Mouse (Mus musculus) E14TG2a.4 (cell line): ENCODE results near the gene Klhl21.

Experiments
- CTCF ChIP-seq: conservative IDR thresholded peaks from 2 replicates; pipeline ENCODE4 v1.5.1; 2014; ENCODE audit warnings: low read length
- NANOG ChIP-seq: IDR thresholded peaks from 2 replicates; pipeline ENCODE4 v1.6.1; 2014; ENCODE audit warnings: borderline replicate concordance, low read length, mixed read lengths
- POU5F1 ChIP-seq: IDR thresholded peaks from 2 replicates; pipeline ENCODE4 v1.6.1; 2014; ENCODE audit warnings: low read length, borderline replicate concordance

DNA sequence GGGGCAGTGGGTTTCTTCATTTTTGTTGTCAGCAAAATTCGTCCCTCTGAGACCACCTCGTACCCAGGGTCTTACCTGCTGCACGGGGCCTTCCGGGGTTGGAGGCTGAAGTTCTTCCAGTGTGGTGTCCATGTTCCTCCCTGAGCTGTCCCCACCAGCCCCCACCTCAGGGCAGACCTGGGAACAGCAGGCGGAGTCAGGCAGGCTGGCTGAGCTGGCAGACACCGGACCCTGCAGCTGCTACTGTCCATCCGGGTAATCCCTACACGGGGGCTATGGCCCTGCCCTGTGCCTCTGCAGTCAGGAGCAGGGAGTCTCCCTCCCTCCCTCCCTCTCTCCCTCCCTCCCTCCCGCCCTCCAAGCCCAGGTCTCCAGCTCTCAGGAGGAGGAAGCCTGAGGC lies 25.0 kb upstream of the Klhl21 start:
- TF ChIP-seq CTCF (no peak), POU5F1 (no peak), NANOG (no peak)
